Mouse (Mus musculus) brain, embryonic 18.5 days (tissue): ENCODE measurements at regions not wholly inside any gene's neighbourhood (a gene's known extent, or its start where the extent isn't known, plus 50 kb on each side); places are given as distances from the start of the nearest gene placed in this dataset.

Source experiments
- DNase-seq: peaks from one replicate; pipeline ENCODE4 v3.0.0-alpha.2; 2012; ENCODE audit warnings: low read depth, low spot score

DNA sequence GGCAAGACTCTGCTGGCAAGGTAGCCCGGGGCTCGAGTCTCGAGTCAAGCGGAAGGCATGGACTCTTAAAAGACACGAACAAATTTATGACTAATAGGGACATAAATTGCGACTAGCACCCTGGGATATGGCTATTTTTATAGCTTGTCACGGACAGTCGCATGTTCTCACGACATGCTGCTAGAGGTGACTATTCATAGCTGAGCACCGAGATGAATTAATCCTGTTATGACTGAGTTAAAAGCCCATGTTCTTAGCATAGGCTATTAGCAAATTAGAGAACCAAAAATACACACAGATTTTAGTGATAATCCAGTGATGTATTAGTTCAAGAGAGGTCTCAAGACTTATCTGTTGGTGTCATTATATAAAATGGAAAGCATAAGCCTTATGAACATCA, 539.2 kb downstream of the Gm19410 start:
- DNase-seq: no peak

GRCm38 (mm10) chr8:36306336-36306735, 540.7 kb downstream of the Gm19410 start:
- DNase-seq: no peak

DNA sequence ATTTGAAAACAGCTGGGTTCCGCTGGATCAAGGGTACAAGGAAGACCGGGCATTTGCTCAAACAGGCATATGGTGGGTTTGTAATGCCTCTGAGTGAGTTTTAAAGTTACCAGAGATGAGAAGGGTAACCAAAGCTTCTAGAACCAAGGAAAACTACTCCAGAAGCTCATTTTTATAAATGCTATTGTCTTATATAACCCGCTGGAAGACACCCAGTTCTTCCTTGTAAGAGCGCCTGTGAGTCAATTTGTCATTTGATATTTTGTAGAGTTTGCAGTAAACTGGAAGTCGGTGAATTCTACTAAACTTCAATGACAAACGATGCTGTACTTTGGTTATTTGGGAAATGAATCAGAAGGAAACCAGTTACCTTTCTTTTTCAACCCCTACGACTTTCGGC, 541.9 kb downstream of the Gm19410 start:
- DNase-seq: no peak

GRCm38 (mm10) chr8:36308056-36308455, 542.5 kb downstream of the Gm19410 start:
- no peak for DNase-seq

DNA sequence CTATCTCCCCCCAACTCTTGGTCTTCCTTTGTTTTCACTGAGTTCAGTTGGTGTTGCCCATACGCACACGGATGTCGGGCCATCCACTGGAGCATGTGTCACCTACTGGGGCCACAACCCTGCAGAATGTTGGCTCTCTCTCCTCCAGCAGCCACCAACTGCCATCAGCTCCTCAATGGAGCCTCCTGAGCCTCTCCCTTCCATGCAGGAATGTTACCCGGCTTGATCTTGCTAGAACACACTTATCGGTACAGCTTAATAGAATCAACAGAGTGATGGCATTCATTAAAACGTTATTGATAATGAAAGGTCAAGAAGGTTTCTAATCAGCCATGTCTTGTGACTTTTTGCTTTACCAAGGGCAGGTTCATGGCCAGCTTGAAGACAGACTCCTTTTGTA, 543.7 kb downstream of the Gm19410 start:
- no peak for DNase-seq

DNA sequence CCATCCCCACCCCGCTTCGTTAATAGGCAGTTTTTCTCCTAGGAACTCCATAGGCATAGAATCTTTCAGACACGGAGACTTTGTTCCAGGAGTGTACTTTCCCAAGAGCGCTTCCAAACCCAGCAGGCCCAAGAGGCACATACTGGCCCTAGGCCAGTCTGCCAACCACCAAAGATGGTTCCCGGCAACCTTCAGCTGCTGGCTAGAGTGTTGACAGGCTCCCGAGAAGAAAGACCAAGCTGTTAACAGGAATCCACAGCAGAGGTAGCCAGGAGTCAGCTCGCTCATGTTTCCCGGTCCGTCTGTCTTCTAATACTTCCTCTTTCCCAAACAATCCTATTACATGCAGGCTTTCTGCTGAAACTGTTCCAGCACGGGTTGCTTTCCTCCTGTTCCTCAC, 544.4 kb downstream of the Gm19410 start:
- peak; percentile 22 for DNase-seq

- DNase-seq: no peak
Observed at GRCm38 (mm10) chr8:36311734-36312133, 546.1 kb downstream of the Gm19410 start.

DNA sequence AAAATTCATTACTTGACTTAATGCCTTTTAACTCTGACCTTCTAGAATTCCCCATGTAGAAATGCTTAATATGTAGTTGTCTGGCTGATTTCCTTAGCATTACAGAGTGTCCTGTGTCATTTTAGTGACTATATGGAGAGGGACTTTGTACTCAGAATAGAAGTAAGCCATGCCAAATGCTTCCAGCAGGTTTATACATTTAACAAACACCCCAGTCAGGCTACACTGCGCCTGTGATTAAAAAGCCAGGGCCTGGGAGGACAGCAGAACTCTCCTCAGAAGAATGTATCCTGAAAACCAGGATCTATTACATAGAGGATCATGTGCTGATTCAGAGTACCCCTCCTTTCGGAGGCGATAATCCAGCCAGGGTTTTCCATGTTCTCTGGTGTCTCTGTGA, 547.4 kb downstream of the Gm19410 start:
- DNase-seq: no peak

- DNase-seq: no peak
Observed at GRCm38 (mm10) chr8:36318396-36318795, 552.8 kb downstream of the Gm19410 start.

- no peak for DNase-seq
Observed at GRCm38 (mm10) chr8:36318884-36319283, 553.3 kb downstream of the Gm19410 start.

GRCm38 (mm10) chr8:36319314-36319959, 553.8 kb downstream of the Gm19410 start:
- no peak for DNase-seq

GRCm38 (mm10) chr8:36322125-36322524, 556.5 kb downstream of the Gm19410 start:
- no peak for DNase-seq

DNA sequence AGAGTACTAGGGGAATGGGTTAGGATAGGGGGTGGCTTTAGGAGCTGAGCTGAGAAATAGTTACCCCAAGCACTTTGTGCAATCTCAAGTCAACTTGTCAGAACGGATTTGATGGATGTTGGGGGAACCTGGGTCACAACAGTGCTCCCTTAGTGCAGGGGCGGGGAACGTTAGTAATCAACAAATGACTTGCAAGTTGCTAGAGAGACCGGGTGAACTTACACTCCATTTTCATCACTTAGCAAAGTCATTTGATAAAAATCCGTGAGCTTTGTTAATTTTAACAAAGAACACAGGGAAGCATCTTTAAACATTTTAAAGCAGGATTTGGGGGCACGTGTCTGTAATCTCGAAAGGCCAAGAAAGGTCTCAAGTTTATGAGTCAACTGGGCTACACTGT, 557.0 kb downstream of the Gm19410 start:
- no peak for DNase-seq

DNA sequence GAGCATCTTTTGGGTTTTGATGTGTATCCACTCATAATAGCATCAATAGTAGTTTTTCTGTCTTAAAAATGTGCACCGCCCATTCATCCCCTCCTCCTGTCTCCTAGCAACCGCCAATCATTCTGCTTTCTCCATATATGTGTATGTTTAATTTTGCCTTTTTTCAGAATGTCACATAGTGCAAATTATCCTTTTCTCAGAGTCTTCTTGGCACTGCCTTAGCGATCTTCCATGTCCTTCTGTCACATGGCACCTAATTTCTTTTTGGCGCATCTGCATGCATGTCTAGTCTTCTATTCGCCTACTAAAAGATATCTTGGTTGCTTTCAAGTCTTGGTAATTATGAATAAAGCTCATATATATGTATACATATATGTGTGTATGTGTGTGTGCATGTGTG, 573.0 kb downstream of the Gm19410 start:
- DNase-seq: no peak

DNA sequence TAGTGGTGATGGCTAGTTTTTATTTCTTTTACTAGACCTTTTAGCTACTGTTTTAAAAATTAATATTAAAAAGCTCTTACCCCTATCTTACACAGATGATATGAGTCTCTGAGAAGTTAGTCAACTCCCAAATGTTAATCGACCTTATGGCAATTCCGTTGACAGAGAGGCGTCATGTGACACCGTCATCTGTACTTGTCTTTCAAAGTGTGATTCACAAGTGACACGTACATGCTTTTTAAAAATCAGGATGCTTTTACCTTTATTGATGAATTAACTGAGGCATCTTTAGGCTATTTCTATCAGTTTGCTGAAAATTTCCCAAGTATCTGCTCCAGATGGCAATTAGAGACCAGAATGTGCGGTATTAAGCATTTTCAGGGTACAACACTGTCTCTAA, 573.9 kb downstream of the Gm19410 start:
- DNase-seq: no peak

DNA sequence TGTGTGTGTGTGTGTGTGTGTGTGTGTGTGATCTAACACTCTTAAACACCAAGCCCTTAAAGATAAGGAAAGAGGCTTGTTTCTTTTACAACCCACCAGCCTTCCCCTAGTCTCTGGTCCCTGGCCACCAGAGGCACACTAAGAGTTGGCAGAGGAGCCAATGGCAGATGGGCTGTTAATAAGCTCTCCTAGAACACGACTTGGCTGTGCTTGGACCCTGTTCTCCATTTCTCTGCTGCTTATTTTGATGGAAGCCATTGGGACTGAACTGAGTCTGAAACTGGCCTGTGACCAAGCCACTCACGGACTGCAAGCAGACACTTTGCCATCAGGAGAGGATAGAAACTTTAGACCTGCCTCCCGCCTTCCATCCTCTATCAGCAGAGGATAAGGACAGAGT, 574.9 kb downstream of the Gm19410 start:
- no peak for DNase-seq

DNA sequence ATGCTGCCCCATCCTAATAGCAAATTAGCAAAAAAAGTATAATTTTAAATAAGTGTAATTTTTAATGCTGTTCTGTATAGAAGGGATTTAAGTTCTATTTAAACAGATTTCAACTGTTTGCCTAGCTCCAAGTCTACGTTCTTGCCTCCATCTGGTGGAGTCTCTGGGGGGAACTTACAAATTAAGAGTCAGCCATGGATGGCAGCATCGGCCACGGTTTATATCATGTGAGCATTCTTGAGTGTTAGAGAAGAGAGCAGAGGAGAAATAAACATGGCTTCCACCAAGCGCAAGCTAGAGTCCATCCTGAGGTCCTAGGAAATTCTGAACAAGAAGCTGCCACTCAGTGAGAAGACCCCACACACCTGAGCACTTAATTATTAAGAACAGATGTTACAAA, 576.4 kb downstream of the Gm19410 start:
- DNase-seq: no peak

- no peak for DNase-seq
Observed at GRCm38 (mm10) chr8:36342650-36343049, 577.1 kb downstream of the Gm19410 start.

DNA sequence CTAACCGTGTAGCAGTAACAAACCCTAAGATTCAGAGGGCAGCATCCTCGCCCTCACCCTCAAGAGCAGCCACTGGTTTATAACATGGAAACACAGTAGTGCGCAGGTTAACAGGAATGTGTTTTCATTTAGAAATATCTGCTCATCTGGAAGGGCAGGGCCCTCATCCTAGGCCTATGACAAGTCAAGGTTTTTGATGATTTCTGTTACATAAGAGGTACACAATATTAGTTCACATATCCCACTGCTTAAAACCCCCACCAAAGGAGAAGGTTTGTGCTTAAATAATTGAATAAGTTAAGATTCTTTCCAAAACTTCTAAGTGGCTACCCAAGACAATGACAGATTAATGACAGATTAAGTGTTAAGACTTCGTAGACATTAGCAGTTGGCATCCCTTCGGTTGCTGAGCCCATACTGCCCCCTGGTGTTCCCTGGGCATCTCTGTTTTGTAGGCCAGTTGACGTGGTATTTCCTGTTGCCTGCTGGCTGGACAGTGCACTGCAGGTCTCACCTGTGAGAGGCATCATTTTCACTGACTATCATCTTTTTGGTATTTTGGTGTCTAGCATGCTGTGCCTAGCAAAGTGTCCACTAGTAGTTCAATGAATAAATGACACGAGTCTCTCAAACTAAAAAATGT, 581.2 kb downstream of the Gm19410 start:
- DNase-seq: no peak

GRCm38 (mm10) chr8:36348067-36348466, 582.5 kb downstream of the Gm19410 start:
- no peak for DNase-seq

DNA sequence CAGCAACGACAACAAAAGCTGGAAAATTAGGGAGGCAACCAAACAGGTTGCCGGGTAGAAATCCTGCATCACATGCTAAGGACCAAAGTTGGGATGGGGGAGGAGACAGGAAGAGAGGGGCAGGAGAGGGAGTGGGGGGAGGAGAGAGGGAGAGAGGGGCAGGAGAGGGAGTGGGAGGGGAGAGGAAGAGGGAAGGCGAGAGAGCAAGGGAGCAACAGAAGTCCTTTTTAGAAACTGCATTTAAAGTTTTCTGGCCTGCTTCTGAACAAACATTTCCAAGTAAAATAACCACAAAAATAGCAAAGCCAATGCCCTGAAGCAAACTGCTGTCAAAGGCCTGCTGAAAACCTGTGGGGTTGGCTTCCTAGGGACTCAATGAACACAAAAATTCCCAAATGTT, 589.3 kb downstream of the Gm19410 start:
- no peak for DNase-seq

DNA sequence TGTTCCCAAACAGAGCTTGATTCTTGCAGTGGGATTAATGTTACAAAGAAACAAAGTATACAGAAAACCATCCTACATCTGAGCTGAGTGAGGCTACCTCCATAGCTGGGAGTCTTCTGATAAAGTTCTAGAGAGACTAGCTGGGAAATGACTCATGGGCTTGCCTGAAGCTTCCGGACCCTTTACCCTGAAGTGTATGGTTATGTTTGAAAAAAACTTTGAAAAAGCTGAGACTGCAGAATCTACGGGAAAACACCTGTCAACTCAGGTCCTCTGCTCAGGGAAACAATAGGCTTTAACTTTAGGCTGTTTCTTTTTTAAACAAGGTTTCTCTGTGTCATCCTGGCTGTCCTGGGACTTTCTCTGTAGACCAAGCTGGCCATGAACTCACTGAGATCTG, 593.4 kb downstream of the Gm19410 start:
- DNase-seq: no peak

DNA sequence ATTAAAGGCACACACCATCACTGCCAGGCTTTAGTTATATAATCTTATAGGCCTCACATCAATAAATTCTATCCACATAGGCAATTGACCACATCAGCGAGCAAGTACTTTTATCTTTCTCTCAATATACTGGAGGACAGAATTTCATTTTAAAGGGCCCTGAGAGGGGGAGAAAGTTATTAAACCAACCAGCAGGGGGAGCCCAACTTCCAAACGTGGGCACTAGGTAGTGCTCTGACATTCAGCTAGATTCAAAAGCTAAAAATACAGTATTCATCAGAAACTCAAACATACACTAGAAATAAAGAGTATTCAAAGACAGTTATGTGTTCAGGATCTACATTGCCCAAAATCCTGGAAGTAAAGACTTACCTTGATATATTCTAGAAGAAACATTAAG, 595.7 kb downstream of the Gm19410 start:
- DNase-seq: no peak

DNA sequence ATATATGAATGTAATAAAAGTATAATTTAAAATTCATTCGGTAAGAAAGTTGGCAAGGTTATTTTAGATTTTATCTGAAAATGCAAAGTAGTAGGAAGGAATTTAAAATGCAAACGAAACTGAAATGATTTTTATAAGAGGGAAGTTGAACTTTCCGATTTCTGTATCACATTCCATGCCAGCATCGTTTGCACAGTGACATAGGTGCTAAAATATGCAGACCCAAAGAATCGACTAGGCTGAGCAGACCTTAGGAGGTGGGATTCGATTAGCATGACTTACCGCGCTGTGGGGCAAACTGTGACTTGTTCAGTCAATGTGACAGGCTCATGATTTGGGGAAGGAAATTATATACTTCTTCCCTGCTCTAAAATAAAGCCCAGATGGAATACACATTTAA, 596.2 kb downstream of the Gm19410 start:
- no peak for DNase-seq
